Mouse (Mus musculus): ENCODE results near the gene Mmp24. TPM values are rescaled to one million over a fixed set of nuclear protein-coding genes. Genes with fewer than 3 reads are reported as not detected.
"Not testable (repeated sequence)": the region's sequence is repeated elsewhere in the genome, so short reads cannot be mapped to it uniquely, and the experiment has no call there.

The Mmp24 gene
- total RNA-seq, 2 experiments from 2014 or later, result 37.2 to 38.8 TPM

GRCm38 (mm10) chr2:155807408-155807807, 32.3 kb downstream of the Mmp24 start:
- intact Hi-C loops (cut with DNase I), result no loop called here

DNA sequence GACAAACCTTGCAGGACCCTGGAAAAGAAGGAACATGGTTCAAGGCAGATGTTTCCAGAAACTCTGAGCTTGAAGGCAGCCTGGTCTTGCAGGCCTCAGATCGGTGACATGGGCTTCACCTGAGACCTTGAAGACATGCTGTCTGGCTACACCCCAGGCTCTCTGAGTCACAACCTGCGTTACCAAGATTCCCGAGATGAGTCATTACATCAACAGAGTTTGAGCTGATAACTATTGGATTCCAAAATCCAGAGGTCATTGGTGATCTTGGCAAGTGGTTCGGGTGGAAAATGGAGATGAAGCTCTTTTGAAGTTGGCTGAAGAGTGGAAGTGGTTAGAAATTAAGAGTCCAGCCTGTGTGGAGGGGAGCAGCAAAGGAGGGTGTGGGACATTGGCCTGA, 34.5 kb downstream of the Mmp24 start:
- intact Hi-C loops (cut with DNase I), result loop anchor here (5.0 kb wide), 2 partner anchors 32 to 112 kb away; partner anchors contain the start of gene Mmp24
- DNase-seq (ENCODE audit: low spot score in 2 of 2), result no peak

More at GRCm38 (mm10) chr2:155807408-155807807, 32.3 kb downstream of the Mmp24 start:
- DNase-seq (ENCODE audit: low spot score in 2 of 2), result no peak

- intact Hi-C loops (cut with DNase I), result loop anchor here (5.0 kb wide), 2 partner anchors 35 to 115 kb away; partner anchors contain the start of gene Mmp24
These were observed 36.8 kb downstream of the Mmp24 start for GRCm38 (mm10) chr2:155811821-155812396.

GRCm38 (mm10) chr2:155812637-155813036, 37.5 kb downstream of the Mmp24 start:
- DNase-seq (ENCODE audit: low spot score in 2 of 2), result no peak
- intact Hi-C loops (cut with DNase I), result loop anchor here (5.0 kb wide), 2 partner anchors 35 to 115 kb away; partner anchors contain the start of gene Mmp24

More at GRCm38 (mm10) chr2:155811821-155812396, 36.8 kb downstream of the Mmp24 start:
- DNase-seq (ENCODE audit: low spot score in 2 of 2), result peak; percentile 84 to 97

- intact Hi-C loops (cut with DNase I), result loop anchor here (5.0 kb wide), 2 partner anchors 38 to 118 kb away; partner anchors contain the start of gene Mmp24
- peak in 1 of 2 experiments; percentile 49 for DNase-seq (ENCODE audit: low spot score in 2 of 2)
These were observed 39.7 kb downstream of the Mmp24 start for GRCm38 (mm10) chr2:155814829-155815228.

DNA sequence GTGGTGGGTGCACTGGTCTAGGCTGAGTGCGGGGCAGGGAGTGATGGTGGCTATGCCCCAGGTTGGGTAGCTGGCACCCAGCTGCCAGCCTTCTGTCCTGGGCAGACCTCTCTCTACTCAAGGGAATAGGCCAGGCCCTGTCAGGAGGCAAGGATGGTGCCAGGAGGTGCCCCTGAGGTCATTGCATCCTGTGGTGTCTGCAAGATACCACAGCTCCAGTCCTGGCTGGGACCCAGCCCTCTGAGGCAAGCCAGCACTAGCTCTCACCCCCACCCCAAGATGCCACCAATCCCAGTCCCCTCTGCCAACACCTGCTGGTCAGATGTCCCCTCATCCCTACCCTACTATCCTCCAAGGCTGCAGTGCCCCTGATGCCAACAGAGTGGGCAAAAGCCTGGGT, 41.0 kb downstream of the Mmp24 start:
- no peak for DNase-seq (ENCODE audit: low spot score in 2 of 2)
- intact Hi-C loops (cut with DNase I), result no loop called here

- DNase-seq (ENCODE audit: low spot score in 2 of 2), result no peak
These were observed 42.4 kb downstream of the Mmp24 start for GRCm38 (mm10) chr2:155817301-155818245.

DNA sequence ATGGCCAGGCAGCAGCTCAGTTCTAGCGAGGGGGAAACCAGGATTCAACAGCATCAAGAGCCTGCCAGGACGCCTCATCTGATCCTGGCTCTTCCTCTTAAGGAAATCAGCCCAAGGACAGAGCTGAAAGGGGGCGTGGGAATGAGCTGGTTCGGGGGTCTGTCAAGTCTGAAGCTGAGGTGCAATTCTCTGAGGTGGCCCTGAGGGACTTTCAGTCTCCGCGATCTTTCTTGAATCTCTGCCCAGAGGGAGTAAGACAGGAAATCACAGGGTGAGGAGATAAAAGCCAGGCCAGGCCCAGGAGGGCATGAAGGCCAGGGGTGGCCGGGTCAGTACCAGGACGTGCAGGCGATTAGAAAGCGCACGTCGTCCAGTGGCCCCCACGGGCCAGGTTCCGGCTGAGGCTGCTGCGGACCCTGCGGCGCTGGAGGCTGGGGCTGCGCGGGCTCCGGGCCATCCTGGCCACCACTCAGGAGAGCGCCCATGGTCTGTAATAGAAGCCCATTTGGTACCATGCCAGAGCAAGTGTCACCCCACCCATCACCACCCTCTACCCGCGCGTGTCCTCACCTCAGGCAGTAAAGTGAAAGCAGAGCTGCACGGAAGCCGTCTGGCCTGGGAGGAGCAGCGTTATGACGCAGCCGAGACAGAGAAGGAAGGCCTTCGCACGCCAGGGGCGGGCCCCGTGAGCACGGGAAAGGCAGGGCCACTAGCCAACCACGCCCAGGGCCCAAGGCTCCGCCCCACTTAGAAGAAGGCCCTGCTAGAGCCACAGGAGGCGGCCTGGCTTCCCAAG, 43.7 kb downstream of the Mmp24 start:
- peak; percentile 93 to 96 for DNase-seq (ENCODE audit: low spot score in 2 of 2)
- intact Hi-C loops (cut with DNase I), result no loop called here

More at GRCm38 (mm10) chr2:155817301-155818245, 42.4 kb downstream of the Mmp24 start:
- intact Hi-C loops (cut with DNase I), result no loop called here

DNA sequence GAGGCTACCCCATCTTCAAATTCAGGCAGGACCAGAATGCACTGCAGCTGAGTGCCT, 44.1 kb downstream of the Mmp24 start, which contains the start of gene BC029722:
Gene BC029722, minus strand, starts transcription at position 35 of the 57 bp plus-strand sequence.
- intact Hi-C loops (cut with DNase I), result no loop called here
- no peak for DNase-seq (ENCODE audit: low spot score in 2 of 2)

DNA sequence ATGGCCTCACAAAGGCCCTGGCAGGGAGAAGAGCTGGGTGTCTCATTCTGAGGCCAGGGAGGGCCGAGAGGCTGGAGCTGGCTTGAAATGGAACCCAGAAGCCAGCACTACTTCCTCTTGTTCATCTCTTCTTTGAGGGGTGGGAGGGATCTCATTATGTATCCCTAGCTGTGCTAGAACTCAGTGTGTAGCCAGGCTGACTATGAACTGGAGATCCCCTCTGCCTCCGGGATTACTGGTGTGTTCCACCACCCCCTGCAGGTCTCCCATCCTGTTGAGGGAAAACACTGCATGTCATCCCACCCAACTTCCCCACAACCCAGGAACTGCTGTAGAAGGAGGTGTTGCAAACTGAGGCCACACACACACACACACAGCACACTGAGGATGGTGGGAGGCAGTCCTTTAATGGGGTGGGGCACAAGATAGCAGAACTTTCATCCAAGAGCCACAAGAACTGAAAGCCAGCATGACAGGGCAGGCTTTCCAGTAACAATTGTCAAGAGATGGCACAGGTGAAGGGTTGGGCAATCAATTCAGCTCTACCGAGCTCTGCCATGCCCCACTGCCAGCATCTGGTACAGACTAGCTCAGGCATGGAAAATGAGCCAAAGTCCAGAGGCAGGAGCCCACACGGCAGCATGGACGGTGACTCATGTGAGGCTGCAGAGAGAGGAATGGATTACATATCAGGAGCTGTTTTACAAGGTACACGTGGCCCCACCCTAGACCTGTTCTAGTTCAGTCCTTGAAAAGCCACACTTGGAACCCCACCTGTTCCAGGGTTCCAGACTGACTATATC, 44.5 kb downstream of the Mmp24 start:
- peak in 1 of 2 experiments; percentile 47 for DNase-seq (ENCODE audit: low spot score in 2 of 2)
- intact Hi-C loops (cut with DNase I), result no loop called here

DNA sequence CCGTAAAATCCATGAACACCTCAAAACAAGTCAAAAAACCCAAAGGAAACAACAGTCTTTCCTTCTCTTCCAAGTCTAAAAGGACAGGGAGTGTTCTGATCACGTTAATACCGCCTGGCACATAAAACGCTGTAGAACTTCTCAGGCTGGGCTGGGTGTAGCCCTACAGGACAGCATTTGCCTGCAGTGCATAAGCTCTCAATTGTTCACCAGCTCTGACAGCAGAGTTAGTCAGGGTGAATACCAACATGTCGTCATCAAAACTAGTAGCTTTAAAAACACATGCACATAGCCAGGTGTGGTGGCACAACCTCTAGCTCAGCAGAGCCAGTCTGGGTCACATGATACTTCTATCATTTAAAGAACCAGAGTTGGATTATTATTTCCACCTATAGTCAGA, 45.6 kb downstream of the Mmp24 start:
- intact Hi-C loops (cut with DNase I), result no loop called here
- no peak for DNase-seq (ENCODE audit: low spot score in 2 of 2)

GRCm38 (mm10) chr2:155823722-155824121, 48.6 kb downstream of the Mmp24 start:
- intact Hi-C loops (cut with DNase I), result no loop called here
- DNase-seq (ENCODE audit: low spot score in 2 of 2), result no peak

DNA sequence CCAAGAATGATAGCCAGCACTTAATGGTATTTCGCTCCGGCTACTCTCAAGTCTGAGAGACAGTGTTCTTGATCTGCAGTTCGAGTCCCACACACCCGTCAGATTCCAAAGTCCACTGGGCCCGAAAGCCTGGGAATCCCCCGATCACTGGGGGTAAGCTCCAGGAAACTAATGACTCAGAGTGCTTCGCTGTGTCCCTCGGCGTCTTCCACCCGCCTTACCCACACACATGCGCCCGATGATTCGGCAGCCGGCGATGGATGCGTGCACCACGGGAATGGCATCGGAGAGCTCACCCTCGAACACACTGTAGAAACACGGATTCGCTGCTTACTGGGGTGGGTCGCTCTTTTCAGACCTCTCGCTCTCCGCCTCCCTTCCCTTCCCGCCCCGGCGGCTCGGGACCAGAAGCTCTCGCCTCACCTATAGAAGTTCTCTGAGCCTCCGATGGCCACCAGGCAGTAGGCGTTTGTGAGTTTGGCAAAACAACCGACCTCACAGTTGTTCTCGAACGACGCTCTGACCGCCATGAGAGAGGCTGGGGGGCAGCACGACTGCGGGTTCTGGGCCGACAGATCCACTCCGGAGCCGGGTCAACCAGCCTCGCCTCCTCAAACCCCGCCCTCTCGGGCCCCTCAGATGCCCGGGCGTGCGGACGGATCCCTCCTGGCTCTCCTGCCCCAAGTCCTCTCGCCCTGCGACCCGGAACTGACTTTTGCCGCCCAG, 50.9 kb downstream of the Mmp24 start:
- intact Hi-C loops (cut with DNase I), result no loop called here
- no peak for DNase-seq (ENCODE audit: low spot score in 2 of 2)

DNA sequence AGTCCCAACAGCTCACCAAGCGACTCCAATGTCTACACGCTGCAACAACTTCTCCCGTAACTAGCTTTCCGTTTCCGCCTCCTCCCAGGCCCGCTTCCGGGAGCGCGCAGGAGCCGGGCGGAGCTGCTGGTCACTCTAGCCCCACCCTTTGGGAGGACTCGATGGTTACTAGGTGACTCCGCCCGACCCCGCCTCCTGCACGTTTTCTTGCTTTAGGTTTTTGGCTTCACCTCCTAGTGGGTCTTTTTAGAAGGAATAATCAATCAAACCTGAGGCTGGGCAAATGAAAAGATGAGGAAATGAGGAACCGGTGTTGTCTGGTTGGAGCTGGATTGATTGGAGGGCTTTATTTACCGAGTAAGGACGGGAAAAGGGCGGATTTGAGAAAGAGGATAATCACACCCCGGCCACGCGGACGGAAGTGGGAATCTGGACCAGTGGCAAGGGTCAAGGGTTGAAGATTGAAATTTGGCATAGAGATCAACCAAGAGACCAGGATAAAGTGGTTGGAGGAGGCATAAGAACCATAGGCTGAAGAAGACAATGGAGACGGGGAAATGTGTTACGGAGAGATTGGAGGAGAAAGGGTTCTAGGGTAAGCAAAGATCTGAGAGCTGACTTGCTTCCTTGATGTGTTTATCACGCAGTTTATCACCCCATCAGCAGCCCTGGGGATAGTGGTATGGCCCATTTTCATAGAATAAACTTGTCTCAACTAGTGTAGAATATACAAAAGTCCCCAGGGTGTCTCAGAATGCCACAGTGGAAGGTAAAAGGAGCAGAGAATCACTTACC, 51.7 kb downstream of the Mmp24 start, which contains the start of gene Eif6:
Gene Eif6, minus strand, starts transcription at position 296 of the 795 bp plus-strand sequence.
- intact Hi-C loops (cut with DNase I), result no loop called here
- peak; percentile 79 to 89 for DNase-seq (ENCODE audit: low spot score in 2 of 2)

- intact Hi-C loops (cut with DNase I), result no loop called here
- no peak for DNase-seq (ENCODE audit: low spot score in 2 of 2)
These were observed 55.7 kb downstream of the Mmp24 start for GRCm38 (mm10) chr2:155830841-155831240.

GRCm38 (mm10) chr2:155831302-155831701, 56.2 kb downstream of the Mmp24 start:
- DNase-seq (ENCODE audit: low spot score in 2 of 2), result no peak
- intact Hi-C loops (cut with DNase I), result no loop called here

- DNase-seq (ENCODE audit: low spot score in 2 of 2); intact Hi-C loops (cut with DNase I): not testable (repeated sequence)
These were observed 56.9 kb downstream of the Mmp24 start for GRCm38 (mm10) chr2:155832087-155832486.

GRCm38 (mm10) chr2:155834732-155835131, 59.6 kb downstream of the Mmp24 start, which contains the start of gene Fam83c:
Gene Fam83c (minus strand): TSS chr2:155834854.
- no peak for DNase-seq (ENCODE audit: low spot score in 2 of 2)
- intact Hi-C loops (cut with DNase I), result no loop called here

All from left cerebral cortex, postnatal 25 days (tissue).